7 mouse cellular contexts compared by ENCODE assay signal in genomic region chr12:110485585-110486331, GRCm38 (mm10). TPM values are rescaled to one million over a fixed set of nuclear protein-coding genes. Genes with fewer than 3 reads are reported as not detected.
DNase-seq lines count a peak whose midpoint lies in the region; ATAC-seq lines count a peak whose summit lies in the region.

No protein-coding gene starts in this region.

- H3K36me3 ChIP-seq in embryonic facial prominence, embryonic 11.5 days (replicated peaks; ENCODE audit: control insufficient read depth, insufficient read depth, low read depth, low read length): no peaks in the 10 kb centered on the region
- H3K36me3 ChIP-seq in limb, embryonic 10.5 days: peaks cover 36% of the 10 kb centered on the region
- H3K36me3 ChIP-seq in midbrain, embryonic 13.5 days: no peaks in the 10 kb centered on the region; the same call in 1 of the 2 replicates

- peak overlapping the region; percentile 98 for H3K27ac ChIP-seq in embryonic facial prominence, embryonic 11.5 days (replicated peaks; ENCODE audit: low read depth, low read length)
- H3K27ac ChIP-seq in limb, embryonic 10.5 days: peak overlapping the region; percentile 97
- peak overlapping the region; percentile 98 for H3K27ac ChIP-seq in midbrain, embryonic 13.5 days

- peak; percentile 77 for ATAC-seq in embryonic facial prominence, embryonic 11.5 days (replicated peaks; ENCODE audit: insufficient number of reproducible peaks, low FRiP score, low TSS enrichment, low read depth)
- peak; percentile 86 for ATAC-seq in granulocyte monocyte progenitor cell, adult 5-6 weeks (replicated peaks; ENCODE audit: poor library complexity, severe bottlenecking)
- ATAC-seq in midbrain, embryonic 13.5 days: peak; percentile 85

- peak overlapping the region; percentile 78 for H3K4me3 ChIP-seq in embryonic facial prominence, embryonic 11.5 days (ENCODE audit: low read depth, low read length)
- peak overlapping the region; percentile 77 for H3K4me3 ChIP-seq in limb, embryonic 10.5 days
- peak overlapping the region; percentile 59 for H3K4me3 ChIP-seq in midbrain, embryonic 13.5 days (replicated peaks)

- H3K4me2 ChIP-seq in embryonic facial prominence, embryonic 11.5 days (ENCODE audit: low read depth, low read length): peak overlapping the region; percentile 88
- peak overlapping the region; percentile 81 for H3K4me2 ChIP-seq in midbrain, embryonic 13.5 days (replicated peaks)

- peaks cover 6% of the 10 kb centered on the region for H3K4me1 ChIP-seq in embryonic facial prominence, embryonic 11.5 days (ENCODE audit: control insufficient read depth, insufficient read depth, low read length)
- peaks cover 38% of the 10 kb centered on the region for H3K4me1 ChIP-seq in limb, embryonic 10.5 days
- peaks cover 38% of the 10 kb centered on the region for H3K4me1 ChIP-seq in midbrain, embryonic 13.5 days (replicated peaks)

- H3K9me3 ChIP-seq in embryonic facial prominence, embryonic 11.5 days (replicated peaks; ENCODE audit: control insufficient read depth, low read length): no peaks in the 10 kb centered on the region
- no peaks in the 10 kb centered on the region for H3K9me3 ChIP-seq in limb, embryonic 10.5 days (replicated peaks)
- no peaks in the 10 kb centered on the region for H3K9me3 ChIP-seq in midbrain, embryonic 13.5 days

- H3K27me3 ChIP-seq in embryonic facial prominence, embryonic 11.5 days (ENCODE audit: control insufficient read depth, insufficient read depth, low read length): no peaks in the 10 kb centered on the region
- no peaks in the 10 kb centered on the region for H3K27me3 ChIP-seq in limb, embryonic 10.5 days (ENCODE audit: low read depth, poor library complexity, severe bottlenecking)
- H3K27me3 ChIP-seq in midbrain, embryonic 13.5 days: no peaks in the 10 kb centered on the region

- DNase-seq in adrenal gland, postnatal 14 days: peak; percentile 92
- peak; percentile 92 for DNase-seq in embryonic facial prominence, embryonic 11.5 days (ENCODE audit: low spot score)
- peak; percentile 92 for DNase-seq in kidney, adult 11 months
- DNase-seq in limb, embryonic 10.5 days (ENCODE audit: low spot score): peak; percentile 81
- peak; percentile 77 for DNase-seq in spleen, adult 12 weeks (ENCODE audit: low spot score)

- under 1% methylated on average over 27 of the region's 27 CpGs for WGBS in embryonic facial prominence, embryonic 11.5 days
- under 1% methylated on average over 27 of the region's 27 CpGs for WGBS in limb, embryonic 10.5 days
- WGBS in midbrain, embryonic 13.5 days: under 1% methylated on average over 27 of the region's 27 CpGs

- peak overlapping the region; percentile 84 for H3K9ac ChIP-seq in embryonic facial prominence, embryonic 11.5 days (replicated peaks; ENCODE audit: low read length)
- peak overlapping the region; percentile 79 for H3K9ac ChIP-seq in midbrain, embryonic 13.5 days (replicated peaks)

RNA-seq across cellular contexts. Expression of gene Ppp2r5c, which starts 38.8 kb away (rescaled TPM):
- total RNA-seq in adrenal gland, postnatal 14 days (2021): 102 and 107 TPM in 2 replicates
- polyA plus RNA-seq in embryonic facial prominence, embryonic 11.5 days (2014; fragmentation: Nextera tagmentation; extraction: Ambion mirVana): 177 and 193 TPM in 2 replicates
- 106 and 113 TPM in 2 replicates for total RNA-seq in granulocyte monocyte progenitor cell, adult 5-6 weeks (2014; fragmentation: Nextera tagmentation)
- 183 and 215 TPM in 2 replicates for total RNA-seq in granulocyte monocyte progenitor cell, adult 5-6 weeks (2017)
- 136 and 148 TPM in 2 replicates for polyA plus RNA-seq in limb, embryonic 10.5 days (2016; fragmentation: Nextera tagmentation; extraction: Ambion mirVana)
- 136 and 147 TPM in 2 replicates for polyA plus RNA-seq in midbrain, embryonic 13.5 days (2015; fragmentation: Nextera tagmentation; extraction: Ambion mirVana)

Comparison
In these comparisons a context has a peak if more than half of its experiments do, and no peak if none do; other contexts are left out.
1. Peak in every context shown above with its lines: DNase-seq, ATAC-seq, H3K4me3 ChIP-seq and H3K27ac ChIP-seq.